Mouse (Mus musculus) cerebellum, postnatal 36 days (tissue): ENCODE data around the gene Lacc1.
A peak's percentile ranks its signal among the peaks of the same experiment; 100 is the strongest.
"Not testable (repeated sequence)": the region's sequence is repeated elsewhere in the genome, so short reads cannot be mapped to it uniquely, and the experiment has no call there.

Experiments
- DNase-seq, 2 experiments: peaks; one replicate each; pipeline ENCODE4 v3.0.0; 2021 to 2022; ENCODE audit warnings: mixed read lengths in 2 of 2

Gene Lacc1

GRCm38 (mm10) chr14:77036226-77037046 is at the start of gene Lacc1, which contains the start of gene Ccdc122:
TSS of gene Lacc1 (minus strand) at chr14:77036904.
TSS of gene Ccdc122 (plus strand) at chr14:77036772.
- DNase-seq, result peak; percentile 37 to 54

DNA sequence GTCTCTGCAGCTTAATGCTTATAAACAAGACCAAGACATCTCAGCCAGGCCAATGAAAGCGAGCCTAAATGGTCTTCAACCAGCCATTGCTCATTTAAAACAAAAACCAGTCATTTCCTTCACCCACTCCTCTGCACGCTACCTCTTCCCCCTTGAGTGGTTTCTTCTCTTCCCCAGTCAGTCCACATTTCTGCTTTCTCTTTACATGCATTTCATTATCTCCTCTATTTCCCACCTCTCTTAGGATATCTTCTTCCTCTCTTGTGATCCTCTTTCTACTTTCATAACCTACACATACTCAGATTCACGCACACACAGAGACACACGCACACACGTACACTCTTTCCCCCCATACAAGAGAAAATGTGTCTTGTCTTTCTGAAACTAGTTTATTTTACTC is 44.5 kb upstream of the Lacc1 start:
- no peak for DNase-seq

DNA sequence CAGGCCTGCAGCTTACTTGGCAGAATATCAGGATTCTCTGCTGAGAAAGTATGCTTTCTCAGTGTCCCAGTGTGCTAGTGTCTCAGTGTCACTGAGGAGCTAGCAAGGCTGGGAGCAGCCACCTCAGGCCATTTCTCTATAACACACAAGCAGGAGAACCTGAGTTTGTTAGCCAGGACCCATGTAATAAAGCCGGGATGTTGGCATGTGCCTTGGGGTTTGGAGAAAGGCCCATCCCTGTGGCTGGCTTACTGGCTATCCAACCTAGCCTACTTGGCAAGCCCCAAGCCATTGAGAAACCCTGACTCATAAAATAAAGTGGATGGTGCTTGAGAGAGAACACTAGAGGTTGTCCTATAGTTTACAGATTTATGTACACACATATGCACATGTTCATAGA is 32.7 kb upstream of the Lacc1 start:
- no peak for DNase-seq

GRCm38 (mm10) chr14:77053288-77053687 is 16.6 kb upstream of the Lacc1 start:
- DNase-seq, result no peak

DNA sequence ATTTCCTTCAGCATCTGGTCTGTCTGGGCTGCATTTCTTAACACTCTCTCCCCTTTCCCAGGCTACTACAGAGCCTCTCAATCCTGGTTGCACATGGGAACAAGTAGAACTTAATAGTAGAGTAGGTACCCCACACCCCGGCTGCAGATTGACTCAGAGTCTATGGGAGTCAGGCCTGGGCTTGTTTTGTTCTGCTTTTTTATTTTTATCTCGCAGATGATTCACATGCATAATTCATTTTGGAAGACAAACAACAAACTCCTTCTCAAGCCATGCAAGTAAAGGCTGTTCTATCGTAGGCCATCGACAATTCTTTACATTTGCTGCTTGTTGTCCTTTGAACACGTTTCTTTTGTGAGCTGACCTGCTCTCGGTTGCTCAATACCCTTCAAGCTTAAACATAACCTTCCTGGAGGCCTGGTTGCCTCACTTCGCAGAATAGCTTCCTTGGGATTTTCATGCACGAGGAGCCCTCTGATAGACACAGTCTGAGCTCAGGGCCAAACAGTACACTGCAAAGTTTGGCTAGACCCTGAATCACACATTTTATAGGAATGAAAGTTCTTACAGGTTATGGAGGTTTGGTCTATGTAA is 1.2 kb upstream of the Lacc1 start:
- DNase-seq, result no peak

- DNase-seq, result no peak
These were observed 626 bp upstream of the Lacc1 start for GRCm38 (mm10) chr14:77037330-77037729.

- no peak for DNase-seq
These were observed 1.7 kb downstream of the Lacc1 start for GRCm38 (mm10) chr14:77034970-77035369.

DNA sequence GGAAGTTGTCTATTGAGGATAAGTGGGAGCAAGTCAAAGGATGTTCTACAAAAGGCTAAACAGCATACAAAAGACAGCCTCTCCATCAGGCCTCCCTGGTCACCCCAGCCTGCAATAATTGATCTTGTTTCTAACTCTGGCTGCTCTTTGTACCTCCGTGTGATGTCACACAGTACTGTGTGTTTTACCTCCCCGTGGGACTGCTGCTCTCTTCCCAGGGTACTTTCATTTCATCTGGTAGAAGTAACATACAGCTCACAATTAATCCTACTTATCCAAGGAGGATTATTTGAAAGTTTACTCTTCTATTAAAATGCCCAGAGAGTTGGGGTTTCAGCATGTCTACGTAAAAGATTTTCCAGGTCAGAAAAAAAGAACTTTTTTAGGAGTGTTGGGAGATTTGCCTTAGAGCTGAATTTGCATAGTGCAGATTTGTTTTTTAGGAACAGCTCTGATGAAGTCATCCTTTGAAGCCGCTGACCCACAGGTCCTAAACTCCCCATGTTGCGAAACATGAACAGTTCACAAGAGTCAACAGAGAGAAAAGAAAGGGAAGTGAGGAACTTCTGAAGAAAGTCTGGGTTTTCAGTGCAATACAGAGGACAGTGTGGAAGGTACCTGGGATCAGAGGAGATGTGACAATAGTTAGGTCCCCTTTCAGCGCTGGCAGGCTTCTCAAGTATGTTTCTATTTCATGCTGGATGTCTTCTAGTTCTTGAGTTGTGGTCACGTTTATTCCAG is 2.4 kb downstream of the Lacc1 start:
- DNase-seq, result no peak

DNA sequence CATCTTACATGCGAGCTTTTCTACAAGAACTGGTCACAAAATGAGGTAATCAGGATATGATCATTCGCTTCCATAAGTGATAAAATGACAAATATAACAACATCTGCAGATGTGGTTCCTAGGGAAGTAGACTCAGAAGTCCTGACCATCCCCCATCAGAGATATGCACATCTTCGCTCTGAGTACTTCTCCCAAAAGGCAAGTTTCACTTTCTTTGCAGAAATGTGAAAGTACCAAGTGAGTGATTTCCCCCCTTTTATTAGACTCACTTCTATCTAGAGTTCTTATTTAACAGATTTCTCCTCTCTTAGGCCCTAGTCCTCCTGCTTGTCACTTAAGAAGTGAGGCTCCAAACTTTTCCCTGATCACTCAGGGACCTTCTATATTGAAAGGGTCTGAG is 3.3 kb downstream of the Lacc1 start:
- no peak for DNase-seq

- DNase-seq, result no peak
These were observed 4.3 kb downstream of the Lacc1 start for GRCm38 (mm10) chr14:77032433-77032832.

DNA sequence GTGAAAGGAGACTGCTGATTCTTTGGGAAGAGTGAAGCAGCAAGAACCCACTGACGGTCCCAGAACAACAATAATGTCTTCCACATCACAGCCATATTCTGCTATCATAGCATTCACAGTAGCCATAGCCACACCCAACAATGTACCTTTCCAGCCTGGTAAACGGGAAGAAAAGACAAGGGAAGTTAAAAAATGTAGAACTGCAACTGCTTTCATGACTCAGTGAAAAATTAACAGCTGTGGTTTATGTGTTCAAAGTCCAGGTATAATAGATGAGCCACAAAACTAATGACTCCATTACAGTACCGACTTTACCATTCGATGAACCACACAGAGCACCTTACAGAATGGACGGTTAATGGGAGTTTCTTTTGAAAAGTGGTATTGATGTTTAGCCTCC is 5.9 kb downstream of the Lacc1 start:
- DNase-seq, result no peak

DNA sequence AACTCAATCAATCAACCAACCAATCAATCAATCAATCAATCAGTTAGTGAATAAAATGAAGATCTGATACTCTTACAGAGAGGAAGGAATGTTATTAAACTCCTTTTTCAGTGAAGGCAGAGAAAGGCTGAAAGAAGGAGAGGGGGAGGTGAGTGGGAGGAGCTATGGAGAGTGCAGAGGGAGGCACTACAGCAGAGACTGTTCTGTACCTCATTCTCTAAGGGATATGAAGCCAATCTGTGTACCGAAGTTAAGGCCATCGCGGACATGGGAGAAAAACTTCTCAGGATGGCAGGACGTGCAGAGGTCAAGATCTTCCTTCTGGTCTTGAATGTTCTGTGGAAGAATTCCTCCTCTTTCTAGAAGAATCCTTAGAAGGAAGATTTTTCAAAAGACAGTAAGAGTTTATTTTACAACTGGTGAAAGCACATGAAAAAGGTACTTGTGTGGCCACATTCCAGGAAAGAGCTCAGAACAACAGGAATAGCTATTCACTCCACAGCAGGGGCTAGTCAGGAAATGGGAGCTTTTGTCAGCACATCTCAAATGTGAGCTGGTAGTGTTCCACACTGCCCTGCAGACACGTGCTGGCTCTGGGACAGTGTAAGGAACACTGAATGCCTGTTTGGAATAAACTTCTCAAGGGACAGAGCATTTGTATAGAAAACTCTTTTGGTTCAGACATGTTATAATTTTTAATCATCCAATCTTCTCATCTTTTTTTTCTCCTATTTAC is 7.2 kb downstream of the Lacc1 start:
- no peak for DNase-seq

GRCm38 (mm10) chr14:77024499-77024898 is 12.2 kb downstream of the Lacc1 start:
- DNase-seq, result no peak

DNA sequence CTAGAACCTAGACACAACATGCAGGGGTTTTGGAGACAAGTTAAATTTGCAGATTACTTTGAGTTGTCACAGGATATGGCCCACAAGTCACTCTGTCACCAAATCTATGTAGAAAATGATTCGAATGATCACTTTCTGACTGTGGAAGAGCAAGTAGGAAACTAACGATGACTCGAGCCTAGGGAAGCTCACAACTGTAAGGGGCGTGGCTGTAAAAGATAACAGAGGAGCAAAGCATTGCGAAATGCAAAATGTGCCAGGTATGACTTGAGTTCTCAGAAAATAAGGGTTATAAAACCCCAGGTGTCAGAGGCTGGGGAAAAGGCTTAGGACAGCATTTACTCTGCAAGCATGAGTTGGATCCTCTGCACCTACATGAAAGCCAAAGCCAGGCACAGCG is 19.5 kb downstream of the Lacc1 start:
- no peak for DNase-seq

GRCm38 (mm10) chr14:77016783-77017182 is 19.9 kb downstream of the Lacc1 start:
- DNase-seq, result not testable (repeated sequence)

DNA sequence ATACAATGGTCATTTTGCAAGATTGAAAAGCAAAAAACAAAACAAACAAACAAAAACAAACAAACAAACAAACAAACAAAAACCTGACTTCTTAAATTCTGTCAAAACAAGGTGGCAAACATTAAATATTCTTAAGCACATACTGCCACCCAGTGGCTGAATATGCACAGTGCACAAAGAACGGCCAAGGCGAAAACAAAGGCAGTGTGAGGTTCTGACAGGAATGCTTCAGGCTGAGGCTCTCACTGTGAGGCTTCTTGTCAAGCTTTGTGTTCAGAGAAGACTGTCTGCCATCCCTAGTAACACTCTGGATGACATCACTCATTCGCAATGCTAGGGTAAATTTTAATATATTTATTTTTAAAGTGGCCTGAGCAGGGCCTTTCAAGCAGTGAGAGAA is 24.9 kb downstream of the Lacc1 start:
- DNase-seq, result peak; percentile 68 to 84

- peak; percentile 74 to 81 for DNase-seq
These were observed 28.5 kb downstream of the Lacc1 start for GRCm38 (mm10) chr14:77008238-77008637.

DNA sequence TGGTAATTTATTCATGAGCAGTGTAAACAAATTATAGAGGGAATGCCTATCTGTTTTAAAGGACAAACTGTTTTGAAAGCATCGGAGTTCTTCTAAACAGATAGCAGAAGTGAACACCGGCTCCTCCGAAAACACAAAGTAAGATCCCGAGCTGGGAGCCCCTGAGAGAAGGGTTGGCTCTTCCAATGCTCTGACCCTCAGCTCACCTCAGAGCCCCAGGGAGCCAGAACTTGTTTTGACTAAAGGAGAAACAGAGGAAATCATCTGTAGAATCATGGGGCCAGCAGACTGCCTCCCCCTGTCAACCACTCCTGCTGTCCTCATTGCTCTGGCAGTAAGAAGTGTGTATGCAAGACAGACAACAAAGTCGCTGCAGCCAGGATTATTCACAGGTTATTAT is 31.1 kb downstream of the Lacc1 start:
- DNase-seq, result no peak

- no peak for DNase-seq
These were observed 32.0 kb downstream of the Lacc1 start for GRCm38 (mm10) chr14:77004740-77005139.

- not testable (repeated sequence) for DNase-seq
These were observed 46.4 kb downstream of the Lacc1 start for GRCm38 (mm10) chr14:76990351-76990750.

GRCm38 (mm10) chr14:76981781-76982180 is 54.9 kb downstream of the Lacc1 start:
- peak; percentile 15 for DNase-seq

DNA sequence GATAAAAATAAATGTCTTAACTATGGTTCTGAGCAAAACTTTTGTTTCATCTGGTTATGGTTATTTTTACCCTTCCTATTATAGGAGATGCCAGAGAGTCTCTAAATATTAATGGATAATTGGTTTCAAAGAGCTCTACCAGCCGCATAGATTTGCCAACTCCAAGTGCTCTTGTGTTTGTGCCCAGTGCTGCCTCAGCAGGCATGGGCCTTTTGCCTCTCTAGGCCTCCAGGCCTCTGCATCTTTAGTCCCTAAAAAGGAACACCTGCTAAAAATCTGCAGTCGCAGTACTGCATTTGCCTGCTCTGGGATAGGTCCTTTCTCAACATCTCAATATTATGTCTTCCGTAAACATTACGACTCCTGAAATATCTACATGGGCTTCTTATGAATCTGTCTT is 55.5 kb downstream of the Lacc1 start:
- DNase-seq, result no peak

DNA sequence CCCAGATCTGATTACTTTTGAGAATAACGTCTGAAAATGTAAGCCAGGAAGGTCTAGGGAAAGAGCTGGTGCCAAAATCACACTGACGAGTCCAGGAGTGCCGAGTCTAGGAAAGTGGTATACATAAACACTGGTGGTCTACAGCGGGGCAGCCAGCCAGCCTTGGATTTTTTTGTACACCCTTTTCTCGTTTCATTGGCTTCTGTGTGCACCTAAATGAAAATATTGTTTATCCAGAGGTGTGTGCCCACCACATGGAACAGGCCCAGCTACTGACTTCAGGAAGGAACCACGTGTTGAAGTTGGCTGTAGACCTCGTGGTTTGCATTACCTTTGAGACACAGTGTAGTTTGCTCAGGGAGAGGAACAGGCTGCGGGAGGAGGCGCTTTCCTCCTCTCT is 57.1 kb downstream of the Lacc1 start:
- no peak for DNase-seq
